Mouse (Mus musculus): Measurements from ENCODE around the gene Gpr75. TPM values are rescaled to one million over a fixed set of nuclear protein-coding genes. Genes with fewer than 3 reads are reported as not detected.

Gpr75 gene
- 1 to 10 TPM; 1.1 to 1.2 TPM for total RNA-seq (2021)
- long read RNA-seq, experiment 1, partial matches to known transcripts, result 0 of 1 reads
- long read RNA-seq, experiment 1, other reads (novel, unspliced or antisense), result 1 of 1 reads
- long read RNA-seq, experiment 2, result 0 reads

GRCm38 (mm10) chr11:30885171-30885871 is at the start of gene Gpr75, which contains the start of gene Asb3:
Gene Gpr75 (plus strand): TSS chr11:30885358.
Gene Asb3 (plus strand): TSS chr11:30885416.
- peak; percentile 40 to 48 for DNase-seq (ENCODE audit: low spot score in 2 of 2)

GRCm38 (mm10) chr11:30838793-30839192 is 46.4 kb upstream of the Gpr75 start:
- no peak for DNase-seq (ENCODE audit: low spot score in 2 of 2)

- DNase-seq (ENCODE audit: low spot score in 2 of 2), result no peak
Measured at GRCm38 (mm10) chr11:30844355-30844754, 40.8 kb upstream of the Gpr75 start.

DNA sequence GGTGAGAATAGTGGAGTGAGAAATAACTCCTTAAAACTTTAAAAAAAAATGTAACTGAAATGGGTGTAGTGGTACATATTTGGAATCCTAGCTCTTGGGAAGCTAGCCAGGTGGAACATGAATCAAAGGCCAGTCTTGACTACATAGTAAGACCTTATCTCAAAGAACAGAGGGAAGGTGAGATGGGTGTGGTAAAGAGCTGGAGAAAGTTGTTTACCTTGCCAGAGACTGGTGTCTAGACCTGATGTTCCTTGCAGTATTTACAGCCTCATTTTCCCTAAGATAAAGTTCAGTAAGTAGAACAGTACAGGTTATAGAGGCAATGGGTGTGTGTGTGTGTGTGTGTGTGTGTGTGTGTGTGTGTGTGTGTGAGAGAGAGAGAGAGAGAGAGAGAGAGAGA is 12.7 kb upstream of the Gpr75 start:
- DNase-seq (ENCODE audit: low spot score in 2 of 2), result no peak

DNA sequence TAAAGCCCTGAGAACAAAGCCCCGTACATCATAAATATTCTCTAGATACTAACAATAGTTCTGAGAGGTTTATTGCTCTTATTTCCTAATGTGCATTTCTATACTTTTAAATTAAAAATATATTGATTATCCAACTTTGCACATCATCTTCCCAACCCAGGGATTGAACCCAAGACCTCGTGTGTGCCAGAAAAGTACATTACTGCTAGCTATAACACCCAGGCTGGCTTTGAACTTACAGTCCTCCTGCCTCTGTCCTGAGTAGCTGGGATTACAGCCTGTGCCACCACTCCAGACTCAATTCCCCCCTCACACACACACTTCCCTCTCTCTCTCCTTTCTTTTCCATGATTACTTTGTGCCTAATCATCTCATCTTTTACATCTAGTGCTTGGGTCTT is 3.0 kb downstream of the Gpr75 start:
- DNase-seq (ENCODE audit: low spot score in 2 of 2), result no peak

DNA sequence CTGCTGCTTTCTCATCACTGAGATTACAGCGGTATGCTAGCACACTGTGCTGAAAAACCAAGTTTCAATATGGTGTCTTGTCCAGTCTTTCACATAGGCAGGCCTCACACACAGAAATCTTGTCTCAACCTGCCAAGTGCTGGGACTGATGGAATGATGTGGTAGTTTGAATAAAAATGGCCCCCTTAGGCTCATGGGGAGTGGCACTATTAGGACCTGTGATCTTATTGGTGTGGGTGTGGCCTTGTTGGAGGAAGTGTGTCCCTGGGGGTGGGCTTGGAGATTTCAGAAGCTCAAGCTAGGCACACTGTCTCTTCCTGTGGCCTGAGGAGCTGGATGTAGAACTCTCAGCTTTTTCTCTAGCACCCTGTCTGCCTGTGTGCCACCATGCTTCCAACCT is 11.0 kb downstream of the Gpr75 start:
- no peak for DNase-seq (ENCODE audit: low spot score in 2 of 2)

GRCm38 (mm10) chr11:30899312-30899711 is 14.2 kb downstream of the Gpr75 start:
- no peak for DNase-seq (ENCODE audit: low spot score in 2 of 2)

GRCm38 (mm10) chr11:30912311-30912710 is 27.2 kb downstream of the Gpr75 start:
- DNase-seq (ENCODE audit: low spot score in 2 of 2), result no peak

GRCm38 (mm10) chr11:30920641-30921040 is 35.5 kb downstream of the Gpr75 start:
- DNase-seq (ENCODE audit: low spot score in 2 of 2), result no peak

GRCm38 (mm10) chr11:30923283-30923682 is 38.1 kb downstream of the Gpr75 start:
- DNase-seq (ENCODE audit: low spot score in 2 of 2), result no peak

- no peak for DNase-seq (ENCODE audit: low spot score in 2 of 2)
Measured at GRCm38 (mm10) chr11:30928079-30928478, 42.9 kb downstream of the Gpr75 start.

DNA sequence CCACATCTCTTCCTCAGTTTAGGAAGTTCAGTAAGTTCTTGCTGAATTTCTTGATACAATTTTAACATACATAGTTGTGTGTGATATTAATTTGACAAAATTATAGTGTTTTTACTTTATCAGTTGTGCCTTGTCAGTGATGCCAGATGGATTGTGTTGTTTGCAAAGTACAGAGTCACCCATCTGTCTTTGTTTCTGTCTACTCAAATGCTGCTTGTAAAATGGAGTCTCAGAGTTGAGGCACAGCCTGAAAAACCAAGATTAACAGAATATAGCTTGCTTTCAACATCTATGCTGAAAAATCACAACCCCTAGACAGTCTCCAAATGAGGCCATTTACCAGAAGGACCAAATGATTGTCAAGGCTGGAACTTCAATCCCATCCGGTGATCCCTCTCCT is 43.3 kb downstream of the Gpr75 start:
- no peak for DNase-seq (ENCODE audit: low spot score in 2 of 2)

Other genes with a start within 250 kb of the Gpr75 start
- 10 to 100 TPM; 17.3 to 21.0 TPM for gene Acyp2, start 235.8 kb upstream of the Gpr75 start, total RNA-seq (2021)
- 10 to 100 TPM; 64.5 to 70.9 TPM for gene Psme4, start 113.6 kb upstream of the Gpr75 start, total RNA-seq (2021)
- gene Asb3, start 58 bp downstream of the Gpr75 start, total RNA-seq (2021), result 10 to 100 TPM; 15.0 to 18.0 TPM
- 10 to 100 TPM; 78.6 to 84.7 TPM for gene Erlec1, start 69.0 kb downstream of the Gpr75 start, total RNA-seq (2021)
- 1 to 10 TPM; 9.0 TPM for gene Chac2, start 101.0 kb downstream of the Gpr75 start, total RNA-seq (2021)

Measured in adrenal gland, postnatal 4 days (tissue).